Mouse (Mus musculus) ES-CJ7 (cell line): Measurements from ENCODE around the gene Map4k4.

Experiments
- DNase-seq: peaks from one replicate; pipeline ENCODE4 v3.0.0; 2011; ENCODE audit warnings: low read depth, low spot score

Map4k4 gene

GRCm38 (mm10) chr1:39963821-39964220 lies 63.1 kb downstream of the Map4k4 start:
- no peak for DNase-seq

- DNase-seq, result no peak
Measured at GRCm38 (mm10) chr1:39964427-39964826, 63.7 kb downstream of the Map4k4 start.

GRCm38 (mm10) chr1:39965461-39965860 lies 64.7 kb downstream of the Map4k4 start:
- no peak for DNase-seq

GRCm38 (mm10) chr1:39968999-39969398 lies 68.3 kb downstream of the Map4k4 start:
- DNase-seq, result no peak

GRCm38 (mm10) chr1:39969771-39970406 lies 69.2 kb downstream of the Map4k4 start:
- DNase-seq, result no peak

GRCm38 (mm10) chr1:39972411-39972810 lies 71.7 kb downstream of the Map4k4 start:
- no peak for DNase-seq

GRCm38 (mm10) chr1:39973911-39974310 lies 73.2 kb downstream of the Map4k4 start:
- no peak for DNase-seq

GRCm38 (mm10) chr1:39975005-39975404 lies 74.3 kb downstream of the Map4k4 start:
- no peak for DNase-seq

GRCm38 (mm10) chr1:39976107-39976506 lies 75.4 kb downstream of the Map4k4 start:
- no peak for DNase-seq

- peak; percentile 28 for DNase-seq
Measured at GRCm38 (mm10) chr1:39976847-39977744, 76.4 kb downstream of the Map4k4 start.

GRCm38 (mm10) chr1:39978781-39979486 lies 78.2 kb downstream of the Map4k4 start:
- DNase-seq, result no peak

GRCm38 (mm10) chr1:39980314-39981290 lies 79.9 kb downstream of the Map4k4 start:
- no peak for DNase-seq

GRCm38 (mm10) chr1:39981970-39982369 lies 81.3 kb downstream of the Map4k4 start:
- DNase-seq, result no peak

- no peak for DNase-seq
Measured at GRCm38 (mm10) chr1:39982727-39983487, 82.2 kb downstream of the Map4k4 start.

- DNase-seq, result no peak
Measured at GRCm38 (mm10) chr1:39984331-39984730, 83.6 kb downstream of the Map4k4 start.

GRCm38 (mm10) chr1:39986820-39987219 lies 86.1 kb downstream of the Map4k4 start:
- DNase-seq, result no peak

GRCm38 (mm10) chr1:39988841-39989240 lies 88.1 kb downstream of the Map4k4 start:
- no peak for DNase-seq

- no peak for DNase-seq
Measured at GRCm38 (mm10) chr1:39990041-39990440, 89.3 kb downstream of the Map4k4 start.

GRCm38 (mm10) chr1:39993921-39994320 lies 93.2 kb downstream of the Map4k4 start:
- DNase-seq, result no peak

GRCm38 (mm10) chr1:39995593-39995992 lies 94.9 kb downstream of the Map4k4 start:
- DNase-seq, result no peak
